Mouse (Mus musculus): Measurements from ENCODE around the gene Pik3r5. TPM values are rescaled to one million over a fixed set of nuclear protein-coding genes. Genes with fewer than 3 reads are reported as not detected.

Pik3r5 gene
- total and polyA plus RNA-seq, 2 experiments from 2014 or later, result 0.52 to 1.0 TPM

DNA sequence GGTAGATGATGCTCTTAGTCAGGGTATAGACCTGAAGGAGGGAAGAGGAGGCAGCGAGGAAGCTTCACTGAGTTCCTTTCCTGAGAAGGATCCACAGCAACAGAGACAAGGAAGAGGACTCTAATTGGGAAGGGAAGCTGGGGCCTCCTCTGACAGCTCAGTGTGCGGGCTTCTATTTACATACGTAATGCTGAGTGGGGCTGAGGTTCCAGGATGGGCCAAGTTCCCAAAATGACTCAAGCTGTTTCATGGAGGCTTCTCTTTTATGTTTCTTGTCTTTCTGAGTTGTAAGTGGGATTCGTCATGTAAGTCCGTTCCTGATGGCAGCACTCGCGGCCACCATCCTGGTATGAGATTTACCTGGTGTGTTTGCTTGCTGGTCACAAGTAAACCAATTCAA is 43.8 kb downstream of the Pik3r5 start:
- Histone ChIP-seq H3K9ac (replicated peaks; ENCODE audit: low read length, poor library complexity, severe bottlenecking) (no peak overlapping the region), H3K4me3 (ENCODE audit: low read depth, low read length) (no peak overlapping the region), H3K27me3 (ENCODE audit: insufficient read depth, low read length) (no peaks in the 10 kb centered on the region), H3K4me2 (ENCODE audit: low read depth, low read length, poor library complexity, severe bottlenecking) (no peak overlapping the region), H3K27ac (ENCODE audit: low read depth, low read length) (no peak overlapping the region), H3K36me3 (ENCODE audit: insufficient read depth, low read length) (no peaks in the 10 kb centered on the region), H3K4me1 (ENCODE audit: insufficient read depth, low read length) (no peaks in the 10 kb centered on the region), H3K9me3 (ENCODE audit: low read length) (no peaks in the 10 kb centered on the region)
- no peak for TF ChIP-seq CTCF (IDR thresholded peaks at IDR 0.05)
- ATAC-seq (ENCODE audit: low FRiP score) (no peak), DNase-seq (ENCODE audit: low spot score) (no peak)
- 87% methylated on average over 7 of the region's 7 CpGs for WGBS

DNA sequence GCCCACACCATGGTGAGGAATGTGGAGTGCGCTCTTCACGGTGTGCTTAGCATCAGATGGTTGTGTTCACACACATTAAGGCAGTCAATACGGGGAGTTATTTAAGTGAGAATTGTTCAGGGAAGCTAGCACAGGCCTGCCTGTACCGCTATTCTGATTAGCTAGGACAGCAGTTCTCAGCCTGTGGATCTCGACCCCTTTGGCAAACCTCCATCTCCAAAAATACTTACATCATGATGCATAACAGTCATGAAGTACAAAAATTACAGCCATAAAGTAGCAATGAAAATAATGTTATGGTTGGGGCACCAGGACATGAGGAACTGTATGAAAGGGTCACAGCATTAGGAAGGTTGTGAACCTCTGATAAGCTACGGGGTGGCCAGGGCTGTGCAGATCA is 45.7 kb downstream of the Pik3r5 start:
- H3K27me3 ChIP-seq (ENCODE audit: insufficient read depth, low read length), result no peaks in the 10 kb centered on the region
- H3K4me2 ChIP-seq (ENCODE audit: low read depth, low read length, poor library complexity, severe bottlenecking), result no peak overlapping the region
- H3K27ac ChIP-seq (ENCODE audit: low read depth, low read length), result no peak overlapping the region
- ATAC-seq (ENCODE audit: low FRiP score), result no peak
- WGBS, result 91% methylated on average over 6 of the region's 6 CpGs
- TF ChIP-seq CTCF (IDR thresholded peaks at IDR 0.05), result no peak
- H3K4me3 ChIP-seq (ENCODE audit: low read depth, low read length), result no peak overlapping the region
- no peak for DNase-seq (ENCODE audit: low spot score)
- no peaks in the 10 kb centered on the region for H3K9me3 ChIP-seq (ENCODE audit: low read length)
- no peaks in the 10 kb centered on the region for H3K4me1 ChIP-seq (ENCODE audit: insufficient read depth, low read length)
- H3K9ac ChIP-seq (replicated peaks; ENCODE audit: low read length, poor library complexity, severe bottlenecking), result no peak overlapping the region
- H3K36me3 ChIP-seq (ENCODE audit: insufficient read depth, low read length), result no peaks in the 10 kb centered on the region

- Histone ChIP-seq H3K9me3 (ENCODE audit: low read length) (no peaks in the 10 kb centered on the region), H3K4me3 (ENCODE audit: low read depth, low read length) (no peak overlapping the region), H3K9ac (replicated peaks; ENCODE audit: low read length, poor library complexity, severe bottlenecking) (no peak overlapping the region), H3K4me1 (ENCODE audit: insufficient read depth, low read length) (no peaks in the 10 kb centered on the region), H3K4me2 (ENCODE audit: low read depth, low read length, poor library complexity, severe bottlenecking) (no peak overlapping the region), H3K27me3 (ENCODE audit: insufficient read depth, low read length) (no peaks in the 10 kb centered on the region), H3K36me3 (ENCODE audit: insufficient read depth, low read length) (no peaks in the 10 kb centered on the region), H3K27ac (ENCODE audit: low read depth, low read length) (no peak overlapping the region)
- 81% methylated on average over 3 of the region's 3 CpGs for WGBS
- ATAC-seq (ENCODE audit: low FRiP score) (no peak), DNase-seq (ENCODE audit: low spot score) (no peak)
- no peak for TF ChIP-seq CTCF (IDR thresholded peaks at IDR 0.05)
Measured at GRCm38 (mm10) chr11:68478574-68478981, 46.7 kb downstream of the Pik3r5 start.

DNA sequence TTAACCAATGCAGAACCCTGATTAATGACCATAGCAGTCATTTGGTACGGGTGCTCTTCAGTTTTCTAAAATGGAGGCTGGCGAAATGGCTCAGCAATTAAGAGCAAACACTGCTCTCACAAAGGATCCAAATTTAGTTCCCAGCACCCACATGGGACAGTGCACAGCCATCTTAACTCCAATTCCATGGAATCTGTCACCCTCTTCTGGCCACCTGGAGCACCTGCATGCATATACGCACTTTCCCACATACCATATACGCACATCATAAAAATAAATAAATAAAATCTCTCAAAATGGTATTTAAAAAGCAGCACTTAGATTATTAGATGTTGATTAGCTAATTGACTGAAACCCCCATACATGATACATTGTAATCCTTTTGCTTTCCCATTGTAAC is 48.7 kb downstream of the Pik3r5 start:
- WGBS, result 94% methylated on average over 4 of the region's 4 CpGs
- DNase-seq (ENCODE audit: low spot score) (no peak), ATAC-seq (ENCODE audit: low FRiP score) (no peak)
- Histone ChIP-seq H3K4me2 (ENCODE audit: low read depth, low read length, poor library complexity, severe bottlenecking) (no peak overlapping the region), H3K27ac (ENCODE audit: low read depth, low read length) (no peak overlapping the region), H3K27me3 (ENCODE audit: insufficient read depth, low read length) (no peaks in the 10 kb centered on the region), H3K4me3 (ENCODE audit: low read depth, low read length) (no peak overlapping the region), H3K4me1 (ENCODE audit: insufficient read depth, low read length) (no peaks in the 10 kb centered on the region), H3K9me3 (ENCODE audit: low read length) (no peaks in the 10 kb centered on the region), H3K9ac (replicated peaks; ENCODE audit: low read length, poor library complexity, severe bottlenecking) (no peak overlapping the region), H3K36me3 (ENCODE audit: insufficient read depth, low read length) (no peaks in the 10 kb centered on the region)
- TF ChIP-seq CTCF (IDR thresholded peaks at IDR 0.05), result no peak; the same call in 1 of the 2 replicates

GRCm38 (mm10) chr11:68482001-68482400 is 50.1 kb downstream of the Pik3r5 start:
- Histone ChIP-seq H3K4me1 (ENCODE audit: insufficient read depth, low read length) (no peaks in the 10 kb centered on the region), H3K9ac (replicated peaks; ENCODE audit: low read length, poor library complexity, severe bottlenecking) (no peak overlapping the region), H3K27ac (ENCODE audit: low read depth, low read length) (no peak overlapping the region), H3K27me3 (ENCODE audit: insufficient read depth, low read length) (no peaks in the 10 kb centered on the region), H3K9me3 (ENCODE audit: low read length) (no peaks in the 10 kb centered on the region), H3K4me3 (ENCODE audit: low read depth, low read length) (no peak overlapping the region), H3K4me2 (ENCODE audit: low read depth, low read length, poor library complexity, severe bottlenecking) (no peak overlapping the region), H3K36me3 (ENCODE audit: insufficient read depth, low read length) (no peaks in the 10 kb centered on the region)
- ATAC-seq (ENCODE audit: low FRiP score) (no peak), DNase-seq (ENCODE audit: low spot score) (no peak)
- TF ChIP-seq CTCF (IDR thresholded peaks at IDR 0.05), result no peak

DNA sequence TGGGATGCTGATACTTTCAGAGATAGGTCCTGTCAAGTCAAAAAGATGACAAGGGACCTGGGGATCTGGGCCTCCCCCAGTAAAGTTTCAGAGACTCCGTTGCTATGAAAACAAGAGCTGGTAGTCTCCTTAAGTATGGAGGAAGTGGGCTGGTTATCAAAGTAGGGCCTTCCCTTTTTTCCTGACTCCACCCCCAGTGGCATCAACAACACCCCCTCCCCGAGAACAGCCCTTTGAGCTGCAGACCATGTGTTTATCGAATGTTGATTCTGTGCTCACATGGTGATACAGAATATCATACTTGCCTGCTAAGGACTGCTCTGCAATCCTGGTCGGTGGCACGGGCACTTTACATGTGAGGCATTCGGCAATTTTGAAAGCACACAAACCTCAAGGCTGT is 51.3 kb downstream of the Pik3r5 start:
- DNase-seq (ENCODE audit: low spot score) (no peak), ATAC-seq (ENCODE audit: low FRiP score) (no peak)
- no peaks in the 10 kb centered on the region for H3K9me3 ChIP-seq (ENCODE audit: low read length)
- H3K27ac ChIP-seq (ENCODE audit: low read depth, low read length), result no peak overlapping the region
- no peak overlapping the region for H3K4me3 ChIP-seq (ENCODE audit: low read depth, low read length)
- no peak for TF ChIP-seq CTCF (IDR thresholded peaks at IDR 0.05)
- no peak overlapping the region for H3K9ac ChIP-seq (replicated peaks; ENCODE audit: low read length, poor library complexity, severe bottlenecking)
- no peak overlapping the region for H3K4me2 ChIP-seq (ENCODE audit: low read depth, low read length, poor library complexity, severe bottlenecking)
- H3K36me3 ChIP-seq (ENCODE audit: insufficient read depth, low read length), result no peaks in the 10 kb centered on the region
- no peaks in the 10 kb centered on the region for H3K4me1 ChIP-seq (ENCODE audit: insufficient read depth, low read length)
- 80% methylated on average over 6 of the region's 6 CpGs for WGBS
- no peaks in the 10 kb centered on the region for H3K27me3 ChIP-seq (ENCODE audit: insufficient read depth, low read length)
